Mouse (Mus musculus): ENCODE results near the gene Mgst1. TPM values are rescaled to one million over a fixed set of nuclear protein-coding genes. Genes with fewer than 3 reads are reported as not detected.

The Mgst1 gene
- 5,185 TPM for polyA plus RNA-seq (2014; fragmentation: Illumina TruSeq; extraction: RNeasy Lipid Tissue Mini Kit (QIAGEN cat#74804); ENCODE audit: low read depth, low replicate concordance)

GRCm38 (mm10) chr6:138139930-138140329, at the start of gene Mgst1:
Mgst1 (plus strand) TSS chr6:138140316.

Other genes with a start within 250 kb of the Mgst1 start
- gene Slc15a5, start 60.4 kb upstream of the Mgst1 start, polyA plus RNA-seq (2014; fragmentation: Illumina TruSeq; extraction: RNeasy Lipid Tissue Mini Kit (QIAGEN cat#74804); ENCODE audit: low read depth, low replicate concordance): not detected